Mouse (Mus musculus): ENCODE results near the gene Bsn.

Bsn gene

DNA sequence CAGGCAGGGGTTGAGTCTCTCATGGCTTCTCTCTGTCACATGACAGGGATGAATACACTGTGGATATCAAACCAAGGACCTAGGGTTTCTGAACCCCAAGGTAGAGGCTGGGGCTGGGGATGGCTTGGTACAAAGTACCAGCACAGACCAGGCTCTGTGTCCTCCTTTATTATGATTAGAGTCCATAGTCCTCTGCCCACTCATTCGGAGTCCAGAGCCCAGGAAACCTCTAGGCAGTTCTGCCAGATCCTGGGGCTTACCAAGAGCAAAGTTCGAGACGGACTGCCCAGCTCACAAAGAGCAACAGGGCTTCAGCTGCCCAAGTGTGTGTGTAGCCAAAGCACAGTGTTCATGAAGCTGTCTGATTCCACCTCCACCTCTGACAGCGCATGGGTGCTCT, 104.9 kb downstream of the Bsn start:
- DNase-seq (ENCODE audit: low spot score), result no peak

GRCm38 (mm10) chr9:108083561-108083960, 106.6 kb downstream of the Bsn start:
- no peak for DNase-seq (ENCODE audit: low spot score)

GRCm38 (mm10) chr9:108082988-108083431, 107.2 kb downstream of the Bsn start, which contains the start of gene Rnf123:
TSS of gene Rnf123 (minus strand) at chr9:108083346.
- no peak for DNase-seq (ENCODE audit: low spot score)

DNA sequence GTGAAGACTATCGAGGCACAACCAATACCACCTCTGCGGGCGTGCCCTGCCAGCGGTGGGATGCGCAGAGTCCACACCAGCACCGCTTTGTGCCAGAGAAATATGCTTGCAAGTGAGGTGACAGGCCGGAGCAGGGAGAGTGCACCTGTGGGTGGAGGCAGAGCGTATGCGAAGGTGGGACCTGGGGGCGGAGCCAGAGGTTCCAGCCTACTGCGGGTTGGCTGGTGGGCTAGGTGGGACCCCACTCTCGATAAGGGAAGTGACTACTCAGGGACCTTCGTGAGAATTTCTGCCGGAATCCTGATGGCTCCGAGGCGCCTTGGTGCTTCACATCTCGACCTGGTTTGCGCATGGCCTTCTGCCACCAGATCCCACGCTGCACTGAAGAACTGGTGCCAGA, 107.6 kb downstream of the Bsn start:
- DNase-seq (ENCODE audit: low spot score), result no peak

DNA sequence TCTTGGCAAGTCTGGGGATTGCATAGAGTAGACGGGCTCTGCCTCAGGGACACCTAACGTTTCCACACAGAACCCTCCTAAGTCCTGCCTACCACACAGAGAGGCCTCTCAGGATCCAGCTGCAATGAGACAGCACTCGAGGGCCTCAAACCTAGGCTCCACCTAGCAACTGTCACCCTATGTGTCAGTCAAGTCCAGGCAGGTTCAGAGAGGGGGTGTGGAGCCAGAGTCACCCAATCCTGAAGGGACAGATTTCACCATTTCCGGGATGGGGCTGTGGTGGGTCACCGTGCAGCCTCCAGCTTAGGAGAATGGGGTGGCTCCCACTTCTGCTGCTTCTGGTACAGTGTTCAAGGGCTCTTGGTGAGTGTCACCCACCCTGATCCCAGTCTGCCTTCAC, 110.0 kb downstream of the Bsn start, which contains the start of gene Mst1:
Gene Mst1, plus strand, starts transcription at position 269 of the 400 bp plus-strand sequence.
- no peak for DNase-seq (ENCODE audit: low spot score)

GRCm38 (mm10) chr9:108073141-108073930, 116.8 kb downstream of the Bsn start:
- DNase-seq (ENCODE audit: low spot score), result no peak

DNA sequence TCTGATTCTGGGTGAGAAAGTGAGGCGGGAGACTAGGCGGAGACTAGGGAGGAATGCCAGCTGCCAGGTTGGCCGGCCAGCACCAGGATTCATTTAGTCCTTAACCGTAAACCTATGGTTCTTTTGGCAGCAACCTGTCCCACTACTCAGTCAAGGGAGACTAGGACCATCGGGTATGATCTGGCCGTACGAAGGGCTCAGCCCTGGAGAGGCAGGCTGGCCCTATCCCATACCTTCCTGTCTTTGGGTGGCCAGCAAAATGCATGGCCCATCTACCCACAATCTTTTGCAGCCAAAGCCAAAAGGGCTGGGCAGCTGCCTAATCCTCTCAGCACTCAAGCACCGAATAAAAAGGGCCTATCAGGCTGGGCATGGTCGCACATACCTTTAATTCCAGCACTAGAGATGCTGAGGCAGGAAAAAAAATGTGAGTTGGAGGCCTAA, 117.7 kb downstream of the Bsn start:
- DNase-seq (ENCODE audit: low spot score), result no peak

GRCm38 (mm10) chr9:108071801-108072200, 118.4 kb downstream of the Bsn start:
- DNase-seq (ENCODE audit: low spot score), result no peak

- no peak for DNase-seq (ENCODE audit: low spot score)
Observed at GRCm38 (mm10) chr9:108069529-108069928, 120.7 kb downstream of the Bsn start.

- DNase-seq (ENCODE audit: low spot score), result no peak
Observed at GRCm38 (mm10) chr9:108069007-108069406, 121.2 kb downstream of the Bsn start.

GRCm38 (mm10) chr9:108067900-108068299, 122.3 kb downstream of the Bsn start:
- peak; percentile 79 for DNase-seq (ENCODE audit: low spot score)

DNA sequence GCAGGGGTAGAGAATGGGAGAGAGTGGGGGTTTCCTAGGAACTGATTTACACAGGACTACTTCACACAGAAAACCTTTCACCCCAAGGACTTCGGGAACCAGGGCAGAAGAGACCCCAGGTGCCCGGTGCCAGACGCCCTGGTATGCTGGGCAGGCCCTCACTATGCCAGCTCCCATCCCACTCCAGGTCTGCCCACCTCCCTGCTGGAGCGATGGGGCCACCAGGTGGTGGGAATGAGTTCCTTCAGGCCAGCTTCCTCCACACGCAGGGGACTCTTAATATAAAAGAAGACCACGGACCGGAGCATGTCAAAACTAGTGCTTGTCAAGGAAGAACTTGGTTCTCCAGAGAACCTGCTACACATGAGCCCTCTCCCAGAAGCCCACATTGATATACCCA, 123.0 kb downstream of the Bsn start:
- no peak for DNase-seq (ENCODE audit: low spot score)

GRCm38 (mm10) chr9:108065491-108066011, 124.6 kb downstream of the Bsn start:
- no peak for DNase-seq (ENCODE audit: low spot score)

DNA sequence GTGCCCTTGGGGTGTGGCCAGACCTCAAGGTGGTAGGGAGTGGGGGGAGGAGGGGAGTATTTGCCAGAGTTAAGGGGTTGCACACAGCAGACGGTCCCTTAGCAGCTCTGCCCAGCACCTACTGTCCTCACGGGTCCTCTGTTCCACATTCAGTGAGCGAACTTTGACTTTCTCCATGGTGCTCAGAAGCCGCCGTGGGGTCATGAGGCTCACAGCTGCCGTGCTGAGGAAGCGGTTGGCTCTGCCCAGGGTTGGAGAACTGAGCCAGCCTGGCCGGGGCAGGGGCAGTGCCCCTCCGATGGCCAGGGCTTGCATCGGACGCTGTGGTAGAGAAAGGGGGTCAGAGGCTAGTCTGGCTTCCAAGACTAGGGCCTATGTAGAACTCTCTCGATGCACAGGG, 126.8 kb downstream of the Bsn start:
- DNase-seq (ENCODE audit: low spot score), result no peak

DNA sequence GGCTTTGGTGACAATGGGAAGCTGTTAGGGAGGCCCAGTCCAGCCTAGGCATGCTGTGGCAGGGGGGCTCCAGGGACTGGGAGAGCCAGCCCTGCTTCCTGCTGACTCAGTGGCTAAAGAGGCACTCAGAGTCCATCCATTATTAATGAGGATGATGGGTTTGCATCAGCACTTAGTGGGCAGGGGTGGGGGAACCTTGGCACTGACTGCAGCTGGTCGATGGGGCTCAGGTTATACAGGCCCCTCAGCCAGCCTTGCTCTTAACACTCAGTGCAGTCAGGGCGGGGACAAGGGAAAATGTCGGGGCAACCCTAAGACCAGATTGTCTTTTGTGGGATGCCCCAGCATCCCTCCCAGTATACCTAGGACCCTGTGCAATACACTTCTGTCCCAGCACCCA, 128.0 kb downstream of the Bsn start:
- DNase-seq (ENCODE audit: low spot score), result no peak

DNA sequence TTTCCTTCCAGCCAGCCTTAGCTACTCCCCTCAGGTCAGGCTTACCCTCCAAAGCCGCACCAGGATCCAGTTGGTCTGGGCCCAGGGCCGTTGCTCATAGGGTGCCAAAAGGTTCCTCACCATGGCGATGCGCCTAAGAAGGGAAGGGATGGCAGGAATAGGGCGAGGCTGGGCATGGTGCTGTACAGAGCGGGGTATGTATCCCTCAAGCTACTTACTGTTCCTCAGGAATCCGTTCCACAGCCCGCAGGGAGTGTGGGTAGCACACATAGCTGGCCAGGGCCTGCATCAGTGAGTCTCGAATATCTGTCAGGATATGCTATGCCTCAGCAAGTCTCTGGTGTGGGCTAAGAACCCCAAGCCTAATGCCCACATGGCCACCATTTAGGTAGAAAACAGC, 131.9 kb downstream of the Bsn start:
- DNase-seq (ENCODE audit: low spot score), result no peak

DNA sequence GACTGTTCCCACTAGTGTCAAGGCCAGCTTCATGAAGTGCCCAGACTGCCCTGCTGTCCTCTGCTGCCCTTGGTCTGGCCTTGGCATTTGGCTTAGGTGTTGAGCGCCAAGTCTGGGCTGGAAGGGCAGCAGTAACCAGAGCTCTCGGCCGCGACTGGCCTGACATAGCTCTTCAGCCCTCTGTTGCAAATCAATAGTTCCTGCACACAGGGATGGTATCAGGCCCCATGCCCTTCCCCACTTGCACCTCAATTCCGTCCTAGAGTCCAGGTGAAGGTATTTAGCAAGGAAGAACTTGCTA, 133.0 kb downstream of the Bsn start:
- no peak for DNase-seq (ENCODE audit: low spot score)

DNA sequence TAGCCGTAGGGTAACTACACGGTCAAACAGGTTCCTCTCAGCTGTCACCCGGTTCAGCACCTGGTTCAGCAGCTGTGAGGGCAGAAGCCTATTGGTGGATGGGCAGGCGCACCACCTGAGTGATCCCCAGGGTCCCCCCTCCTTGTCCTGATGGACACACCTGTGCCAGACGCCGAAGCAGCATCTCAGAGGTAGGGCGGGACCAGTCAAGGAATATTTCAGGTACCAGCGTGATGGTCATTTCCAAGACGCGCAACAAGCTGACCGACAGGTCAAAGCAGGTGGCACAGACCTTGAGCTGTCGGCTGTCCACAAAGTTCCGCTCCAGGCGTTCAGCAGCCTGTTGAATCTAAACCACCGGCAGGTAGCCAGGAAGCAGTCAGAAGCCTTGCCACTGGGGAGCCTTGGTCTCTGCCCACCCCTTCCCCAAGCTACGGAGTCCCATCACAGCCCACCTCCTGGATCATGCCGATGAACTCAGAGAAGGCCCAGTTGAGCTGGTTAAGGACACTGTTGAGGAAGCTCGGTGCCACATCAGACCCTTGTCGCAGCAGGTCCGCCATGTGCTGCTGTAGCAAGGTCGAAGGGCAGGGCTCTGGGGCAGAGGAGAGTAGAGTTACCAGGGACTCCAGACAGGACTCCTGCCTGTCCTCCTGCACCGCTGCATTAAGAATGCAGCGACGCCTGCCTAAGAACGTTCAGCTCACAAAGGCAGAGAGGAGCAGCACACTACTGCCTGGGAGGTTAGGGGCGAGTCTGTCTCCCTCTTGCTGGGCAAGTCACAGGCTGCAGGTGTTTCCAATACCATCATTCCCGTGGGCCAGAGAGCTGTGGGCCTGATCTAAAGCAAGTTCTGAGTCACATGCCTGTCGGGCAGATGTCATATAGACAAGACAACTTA, 133.6 kb downstream of the Bsn start:
- DNase-seq (ENCODE audit: low spot score), result no peak

DNA sequence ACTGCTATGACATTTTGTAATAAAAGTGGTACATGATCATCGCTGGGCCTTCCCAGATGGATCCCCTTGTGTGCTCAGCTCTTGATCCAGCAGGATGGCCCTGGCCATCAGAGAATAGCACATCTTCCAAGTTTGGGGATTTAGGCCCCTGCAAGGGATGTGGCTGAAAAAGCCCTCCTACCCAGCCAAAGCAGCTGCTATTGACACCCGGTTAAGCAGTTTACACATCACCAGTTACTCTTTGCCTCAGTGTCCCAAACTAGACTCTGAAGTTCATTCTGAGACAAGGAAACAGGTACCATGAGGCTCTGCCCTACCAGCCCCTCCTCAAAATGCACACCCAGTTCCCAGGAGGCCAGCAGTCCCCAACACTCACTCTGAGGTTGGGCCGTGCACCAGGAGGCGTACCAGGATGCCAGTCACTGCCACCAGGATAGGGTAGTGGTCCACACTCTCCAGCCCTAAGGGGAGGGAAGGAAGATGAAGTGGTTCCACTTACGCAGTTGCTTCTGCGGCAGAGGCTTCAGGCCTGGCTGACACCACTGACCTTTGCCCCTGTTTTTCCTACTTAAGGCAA, 134.4 kb downstream of the Bsn start:
- DNase-seq (ENCODE audit: low spot score), result no peak

DNA sequence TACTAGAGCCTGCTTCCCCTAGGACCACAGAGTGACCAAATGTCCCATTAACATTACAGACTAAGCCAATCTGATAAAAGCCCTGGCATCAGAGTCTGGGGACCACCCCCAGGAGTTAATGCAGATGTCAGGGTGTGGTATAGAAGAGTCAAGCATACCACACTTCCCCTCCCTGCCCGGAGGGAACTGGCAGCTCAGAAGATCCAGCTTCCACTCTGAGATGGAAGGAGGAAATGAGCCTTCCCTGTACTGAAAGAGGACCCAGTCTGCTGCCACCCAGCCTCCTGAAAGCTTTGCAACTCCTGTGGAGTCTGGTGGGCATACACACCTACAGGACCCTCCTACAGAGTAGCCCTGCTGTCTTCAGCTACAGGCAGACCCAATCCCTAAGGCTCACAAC, 135.1 kb downstream of the Bsn start:
- no peak for DNase-seq (ENCODE audit: low spot score)

- DNase-seq (ENCODE audit: low spot score), result no peak
Observed at GRCm38 (mm10) chr9:108054331-108055040, 135.7 kb downstream of the Bsn start.
